Mouse (Mus musculus) megakaryocyte-erythroid progenitor cell, adult 5 weeks (primary cell): ENCODE measurements around the gene Hmx3. TPM values are rescaled to one million over a fixed set of nuclear protein-coding genes. Genes with fewer than 3 reads are reported as not detected.

ENCODE experiments used
- polyA plus RNA-seq: library from polyadenylated mRNA; stranded (reverse); fragments of >175 nt; gene quantifications from 2 replicates; pipeline ENCODE4 v1.2.3, GENCODE M21; 2012

The Hmx3 gene
- 0.03 and 0.04 TPM in 2 replicates for polyA plus RNA-seq

GRCm38 (mm10) chr7:131542115-131542871 lies at the start of gene Hmx3:
Gene Hmx3, plus strand, starts transcription at chr7:131542867.

GRCm38 (mm10) chr7:131548473-131548872 lies 5.8 kb downstream of the Hmx3 start, which contains the start of gene Hmx2:
Gene Hmx2, plus strand, starts transcription at chr7:131548773.

GRCm38 (mm10) chr7:131559986-131560696 lies 17.5 kb downstream of the Hmx3 start, which contains the start of gene Bub3:
Gene Bub3, plus strand, starts transcription at chr7:131560222.

Other genes starting within 250 kb of the Hmx3 start
- gene Cuzd1, start 220.6 kb upstream of the Hmx3 start, polyA plus RNA-seq = not detected in 2 replicates
- gene Fam24b, start 213.4 kb upstream of the Hmx3 start, polyA plus RNA-seq = not detected in 2 replicates
- not detected in 2 replicates for gene Fam24a, start 209.0 kb upstream of the Hmx3 start, polyA plus RNA-seq
- gene 2310057M21Rik, start 180.1 kb upstream of the Hmx3 start, polyA plus RNA-seq = 14.5 and 21.7 TPM in 2 replicates
- 24.7 and 26.9 TPM in 2 replicates for gene Pstk, start 171.7 kb upstream of the Hmx3 start, polyA plus RNA-seq
- 8.7 and 12.0 TPM in 2 replicates for gene Ikzf5, start 132.3 kb upstream of the Hmx3 start, polyA plus RNA-seq
- 2.8 and 3.4 TPM in 2 replicates for gene Acadsb, start 132.3 kb upstream of the Hmx3 start, polyA plus RNA-seq
- gene Hmx2, start 5.9 kb downstream of the Hmx3 start, polyA plus RNA-seq = 0.04 and 0.15 TPM in 2 replicates
- 49.0 and 54.4 TPM in 2 replicates for gene Bub3, start 17.4 kb downstream of the Hmx3 start, polyA plus RNA-seq